Comparison of ENCODE assay signal across 8 mouse cellular contexts in genomic region chr19:40548796-40549515, GRCm38 (mm10). TPM values are rescaled to one million over a fixed set of nuclear protein-coding genes. Genes with fewer than 3 reads are reported as not detected.
DNase-seq lines count a peak whose midpoint lies in the region; ATAC-seq and TF ChIP-seq lines count a peak whose summit lies in the region.
"Had no signal": no experiment of that assay in that cellular context is flagged by ENCODE, and none has a peak within 500 bp of the region (broad histone marks: within the 10 kb centered on the region; RNA-seq: fewer than 3 reads in every experiment).

No protein-coding gene starts in this region.

- TF ChIP-seq CTCF in stomach, postnatal 0 days (IDR thresholded peaks at IDR 0.05; ENCODE audit: low read depth), result peak; percentile 17; the same call in 1 of the 2 replicates

- peak overlapping the region; percentile 89 for H3K27ac ChIP-seq in heart, embryonic 16.5 days (ENCODE audit: low read length)
- no peak overlapping the region for H3K27ac ChIP-seq in midbrain, embryonic 13.5 days
- H3K27ac ChIP-seq in midbrain, embryonic 16.5 days (ENCODE audit: low read length), result no peak overlapping the region
- H3K27ac ChIP-seq in embryonic facial prominence, embryonic 11.5 days (replicated peaks; ENCODE audit: low read depth, low read length), result no peak overlapping the region
- peak overlapping the region; percentile 91 for H3K27ac ChIP-seq in stomach, postnatal 0 days (replicated peaks)

- intact Hi-C loops in heart, postnatal 25 days (cut with DNase I), result no loop called here

- H3K27me3 ChIP-seq in heart, embryonic 16.5 days (ENCODE audit: control insufficient read depth, insufficient read depth, low read length), result no peaks in the 10 kb centered on the region
- 0 out of 2 replicates have a peak, but pooled peaks cover 5% of the 10 kb centered on the region for H3K27me3 ChIP-seq in midbrain, embryonic 13.5 days
- H3K27me3 ChIP-seq in midbrain, embryonic 16.5 days (ENCODE audit: control insufficient read depth, insufficient read depth, low read depth, low read length), result no peaks in the 10 kb centered on the region
- H3K27me3 ChIP-seq in embryonic facial prominence, embryonic 11.5 days (ENCODE audit: control insufficient read depth, insufficient read depth, low read length), result no peaks in the 10 kb centered on the region
- no peaks in the 10 kb centered on the region for H3K27me3 ChIP-seq in stomach, postnatal 0 days (ENCODE audit: control insufficient read depth, insufficient read depth, low read length)

- TF ChIP-seq EP300 in stomach, postnatal 0 days (optimal IDR thresholded peaks at IDR 0.05), result no peak

- ATAC-seq in heart, embryonic 16.5 days (replicated peaks; ENCODE audit: extremely low read depth, insufficient read depth, low FRiP score), result peak; percentile 39
- ATAC-seq in midbrain, embryonic 13.5 days, result peak; percentile 18; the same call in 1 of the 2 replicates
- no peak for ATAC-seq in midbrain, embryonic 16.5 days
- peak; percentile 42; the same call in 1 of the 2 replicates for ATAC-seq in embryonic facial prominence, embryonic 11.5 days (replicated peaks; ENCODE audit: insufficient number of reproducible peaks, low FRiP score, low TSS enrichment, low read depth)
- ATAC-seq in stomach, postnatal 0 days (ENCODE audit: low FRiP score, low TSS enrichment), result peak; percentile 45; the same call in 1 of the 2 replicates

- peaks cover 17% of the 10 kb centered on the region for H3K4me1 ChIP-seq in heart, embryonic 16.5 days (ENCODE audit: control insufficient read depth, insufficient read depth, low read length)
- peaks cover 12% of the 10 kb centered on the region; the same call in 1 of the 2 replicates for H3K4me1 ChIP-seq in midbrain, embryonic 13.5 days (replicated peaks)
- peaks cover 3% of the 10 kb centered on the region; the same call in 1 of the 2 replicates for H3K4me1 ChIP-seq in midbrain, embryonic 16.5 days (ENCODE audit: control insufficient read depth, insufficient read depth, low read length)
- H3K4me1 ChIP-seq in embryonic facial prominence, embryonic 11.5 days (ENCODE audit: control insufficient read depth, insufficient read depth, low read length), result 0 out of 2 replicates have a peak, but pooled peaks cover 4% of the 10 kb centered on the region
- no peaks in the 10 kb centered on the region for H3K4me1 ChIP-seq in stomach, postnatal 0 days (replicated peaks; ENCODE audit: control insufficient read depth, insufficient read depth)

- WGBS in heart, embryonic 16.5 days, result 31% methylated on average over 5 of the region's 5 CpGs
- WGBS in midbrain, embryonic 13.5 days, result 29% methylated on average over 5 of the region's 5 CpGs
- WGBS in midbrain, embryonic 16.5 days, result 31% methylated on average over 5 of the region's 5 CpGs
- WGBS in embryonic facial prominence, embryonic 11.5 days, result 36% methylated on average over 5 of the region's 5 CpGs
- WGBS in stomach, postnatal 0 days, result 28% methylated on average over 5 of the region's 5 CpGs

- no peak for DNase-seq in heart, postnatal 25 days (ENCODE audit: low spot score)
- peak; percentile 15 for DNase-seq in embryonic facial prominence, embryonic 11.5 days (ENCODE audit: low spot score)
- DNase-seq in stomach, postnatal 0 days (ENCODE audit: low spot score), result no peak
- no peak for DNase-seq in urinary bladder, postnatal 14 days (ENCODE audit: low spot score)

- no peaks in the 10 kb centered on the region for H3K9me3 ChIP-seq in heart, embryonic 16.5 days (replicated peaks; ENCODE audit: control insufficient read depth, low read length)
- no peaks in the 10 kb centered on the region for H3K9me3 ChIP-seq in midbrain, embryonic 13.5 days
- H3K9me3 ChIP-seq in midbrain, embryonic 16.5 days (replicated peaks; ENCODE audit: control insufficient read depth, low read length, poor library complexity, severe bottlenecking), result no peaks in the 10 kb centered on the region
- no peaks in the 10 kb centered on the region for H3K9me3 ChIP-seq in embryonic facial prominence, embryonic 11.5 days (replicated peaks; ENCODE audit: control insufficient read depth, low read length)
- H3K9me3 ChIP-seq in stomach, postnatal 0 days (ENCODE audit: control insufficient read depth, low read length), result no peaks in the 10 kb centered on the region
- H3K9me3 ChIP-seq: G1E had no signal

- H3K9ac ChIP-seq in heart, embryonic 16.5 days (ENCODE audit: low read length), result peak overlapping the region; percentile 49; the same call in 1 of the 2 replicates
- H3K9ac ChIP-seq in midbrain, embryonic 13.5 days (replicated peaks), result no peak overlapping the region
- no peak overlapping the region for H3K9ac ChIP-seq in midbrain, embryonic 16.5 days (ENCODE audit: low read depth, low read length)
- no peak overlapping the region for H3K9ac ChIP-seq in embryonic facial prominence, embryonic 11.5 days (replicated peaks; ENCODE audit: low read length)
- H3K9ac ChIP-seq in stomach, postnatal 0 days (ENCODE audit: low read length), result peak overlapping the region; percentile 43; the same call in 1 of the 2 replicates

- H3K36me3 ChIP-seq in heart, embryonic 16.5 days (ENCODE audit: control insufficient read depth, insufficient read depth), result peaks cover 20% of the 10 kb centered on the region
- peaks cover 41% of the 10 kb centered on the region for H3K36me3 ChIP-seq in midbrain, embryonic 13.5 days
- H3K36me3 ChIP-seq in midbrain, embryonic 16.5 days (ENCODE audit: control insufficient read depth, insufficient read depth, low read length), result peaks cover 22% of the 10 kb centered on the region
- no peaks in the 10 kb centered on the region for H3K36me3 ChIP-seq in embryonic facial prominence, embryonic 11.5 days (replicated peaks; ENCODE audit: control insufficient read depth, insufficient read depth, low read depth, low read length)
- peaks cover 15% of the 10 kb centered on the region for H3K36me3 ChIP-seq in stomach, postnatal 0 days (ENCODE audit: control insufficient read depth, insufficient read depth, low read length)

- peak overlapping the region; percentile 32 for H3K4me2 ChIP-seq in heart, embryonic 16.5 days (ENCODE audit: low read depth, low read length)
- H3K4me2 ChIP-seq in midbrain, embryonic 13.5 days (replicated peaks), result no peak overlapping the region
- no peak overlapping the region for H3K4me2 ChIP-seq in midbrain, embryonic 16.5 days (ENCODE audit: low read length)
- H3K4me2 ChIP-seq in embryonic facial prominence, embryonic 11.5 days (ENCODE audit: low read depth, low read length), result no peak overlapping the region
- no peak overlapping the region for H3K4me2 ChIP-seq in stomach, postnatal 0 days (replicated peaks; ENCODE audit: low read depth)

- no peak overlapping the region for H3K4me3 ChIP-seq in heart, embryonic 16.5 days (ENCODE audit: low read length)
- no peak overlapping the region for H3K4me3 ChIP-seq in midbrain, embryonic 13.5 days (replicated peaks)
- H3K4me3 ChIP-seq in midbrain, embryonic 16.5 days (ENCODE audit: low read depth, low read length), result no peak overlapping the region
- H3K4me3 ChIP-seq in embryonic facial prominence, embryonic 11.5 days (ENCODE audit: low read depth, low read length), result no peak overlapping the region
- no peak overlapping the region for H3K4me3 ChIP-seq in stomach, postnatal 0 days (ENCODE audit: low read depth, low read length)

RNA-seq across cellular contexts. Expression of gene Sorbs1, which starts 35.4 kb away (rescaled TPM):
- 141 and 152 TPM in 2 replicates for polyA plus RNA-seq in heart, embryonic 16.5 days (2015; fragmentation: Nextera tagmentation; extraction: Ambion mirVana)
- total RNA-seq in heart, postnatal 25 days (2021), result 100 to 1,000 TPM; 604 to 684 TPM
- 77.6 and 78.7 TPM in 2 replicates for polyA plus RNA-seq in midbrain, embryonic 13.5 days (2015; fragmentation: Nextera tagmentation; extraction: Ambion mirVana)
- polyA plus RNA-seq in midbrain, embryonic 16.5 days (2015; fragmentation: Nextera tagmentation; extraction: Ambion mirVana), result 83.3 and 84.6 TPM in 2 replicates
- polyA plus RNA-seq in embryonic facial prominence, embryonic 11.5 days (2014; fragmentation: Nextera tagmentation; extraction: Ambion mirVana), result 35.7 and 39.3 TPM in 2 replicates
- polyA plus RNA-seq in stomach, postnatal 0 days (2015; fragmentation: Nextera tagmentation; extraction: Ambion mirVana), result 107 and 111 TPM in 2 replicates

RNA-seq across cellular contexts. Expression of gene Aldh18a1, which starts 39.3 kb away (rescaled TPM):
- 51.9 and 58.3 TPM in 2 replicates for polyA plus RNA-seq in heart, embryonic 16.5 days (2015; fragmentation: Nextera tagmentation; extraction: Ambion mirVana)
- 1 to 10 TPM; 7.0 to 7.3 TPM for total RNA-seq in heart, postnatal 25 days (2021)
- polyA plus RNA-seq in midbrain, embryonic 13.5 days (2015; fragmentation: Nextera tagmentation; extraction: Ambion mirVana), result 76.2 and 76.4 TPM in 2 replicates
- polyA plus RNA-seq in midbrain, embryonic 16.5 days (2015; fragmentation: Nextera tagmentation; extraction: Ambion mirVana), result 58.4 and 59.2 TPM in 2 replicates
- polyA plus RNA-seq in embryonic facial prominence, embryonic 11.5 days (2014; fragmentation: Nextera tagmentation; extraction: Ambion mirVana), result 56.0 and 59.7 TPM in 2 replicates
- 39.1 and 43.0 TPM in 2 replicates for polyA plus RNA-seq in stomach, postnatal 0 days (2015; fragmentation: Nextera tagmentation; extraction: Ambion mirVana)

Comparison
In these comparisons a context has a peak if more than half of its experiments do, and no peak if none do; other contexts are left out.
1. H3K27ac ChIP-seq: peak in heart, embryonic 16.5 days (single experiment) and stomach, postnatal 0 days (single experiment); none in midbrain, embryonic 13.5 days (single experiment), midbrain, embryonic 16.5 days (single experiment) and embryonic facial prominence, embryonic 11.5 days (single experiment).
2. H3K9ac ChIP-seq: peak in heart, embryonic 16.5 days (single experiment) and stomach, postnatal 0 days (single experiment); none in midbrain, embryonic 13.5 days (single experiment), midbrain, embryonic 16.5 days (single experiment) and embryonic facial prominence, embryonic 11.5 days (single experiment).